Mouse (Mus musculus) heart, embryonic 14.5 days (tissue): ENCODE measurements around the gene Myo1d. TPM values are rescaled to one million over a fixed set of nuclear protein-coding genes. Genes with fewer than 3 reads are reported as not detected.

Source experiments
- ATAC-seq: fragments of 200-750 bp; cut with Nextera tagmentation; 2 replicates; pipeline ENCODE4 v1.8.0; 2017; ENCODE audit warnings: low read depth, moderate TSS enrichment; ENCODE audit not compliant: insufficient number of reproducible peaks, insufficient read depth, low FRiP score
- H3K27ac ChIP-seq, 2 experiments: fragments of 200-500 bp in 1 of 2; fragments of 300-500 bp in 1 of 2; sonication (generic) in 1 of 2; replicated peaks in 1 of 2; 2 replicates each; pipeline ENCODE4 v1.5.1; 2012 to 2014; ENCODE audit warnings: low read depth in 2 of 2, low read length in 2 of 2, control low read depth in 1 of 2, mild to moderate bottlenecking in 1 of 2, mixed read lengths in 1 of 2; ENCODE audit not compliant: control insufficient read depth in 1 of 2, insufficient read depth in 1 of 2
- H3K27me3 ChIP-seq: fragments of 300-500 bp; sonication (generic); 2 replicates; pipeline ENCODE4 v1.6.1; 2014; ENCODE audit warnings: mild to moderate bottlenecking, low read length, control low read depth; ENCODE audit not compliant: control insufficient read depth, insufficient read depth
- H3K36me3 ChIP-seq: fragments of 300-500 bp; sonication (generic); 2 replicates; pipeline ENCODE4 v1.6.1; 2014; ENCODE audit warnings: mild to moderate bottlenecking, control low read depth, low read length, mixed read lengths; ENCODE audit not compliant: control insufficient read depth, insufficient read depth
- H3K4me1 ChIP-seq, 2 experiments: fragments of 200-500 bp in 1 of 2; fragments of 300-500 bp in 1 of 2; sonication (generic) in 1 of 2; 2 replicates each; pipeline ENCODE4 v1.6.1; 2012 to 2014; ENCODE audit warnings: low read length in 2 of 2, control low read depth in 1 of 2, mixed read lengths in 1 of 2; ENCODE audit not compliant: control insufficient read depth in 2 of 2, insufficient read depth in 2 of 2
- H3K4me2 ChIP-seq: fragments of 300-500 bp; sonication (generic); 2 replicates; pipeline ENCODE4 v1.6.1; 2014; ENCODE audit warnings: mild to moderate bottlenecking, low read length
- H3K4me3 ChIP-seq, 2 experiments: fragments of 200-500 bp in 1 of 2; fragments of 300-500 bp in 1 of 2; sonication (generic) in 1 of 2; 2 replicates each; pipeline ENCODE4 v1.5.1; 2012 to 2014; ENCODE audit warnings: low read length in 2 of 2, mild to moderate bottlenecking in 2 of 2, control low read depth in 1 of 2, low read depth in 1 of 2, moderate library complexity in 1 of 2; ENCODE audit not compliant: control insufficient read depth in 1 of 2, insufficient read depth in 1 of 2
- H3K9ac ChIP-seq: fragments of 300-500 bp; sonication (generic); 2 replicates; pipeline ENCODE4 v1.6.1; 2014; ENCODE audit warnings: mild to moderate bottlenecking, low read length
- H3K9me3 ChIP-seq: fragments of 300-500 bp; sonication (generic); 2 replicates; pipeline ENCODE4 v1.6.1; 2016; ENCODE audit warnings: low read length, control low read depth; ENCODE audit not compliant: control insufficient read depth
- WGBS: fragments of 180-500 bp; shearing (Covaris S2); extraction: QIAGEN DNeasy Blood & Tissue Kit; methylation state at CpG from one replicate; pipeline ENCODE4 v1.1.7; 2014; 5-methylcytosine and 5-hydroxymethylcytosine counted together
- polyA plus RNA-seq: library from polyadenylated mRNA; unstranded; fragments of >200 nt; fragmentation: Nextera tagmentation; extraction: Ambion mirVana; gene quantifications from 2 replicates; pipeline ENCODE4 v1.2.1, GENCODE M21; 2014

Gene Myo1d
- polyA plus RNA-seq, 1 experiment from 2014 or later: 9.6 TPM

GRCm38 (mm10) chr11:80483536-80484067 lies 296.2 kb downstream of the Myo1d start:
- Histone ChIP-seq H3K9ac (no peak overlapping the region), H3K4me3 (no peak overlapping the region), H3K4me2 (no peak overlapping the region), H3K4me1 (peaks cover 10 to 13% of the 10 kb centered on the region in 2 experiments), H3K9me3 (no peaks in the 10 kb centered on the region), H3K27ac (no peak overlapping the region), H3K36me3 (0 out of 2 replicates have a peak, but pooled peaks cover 3% of the 10 kb centered on the region), H3K27me3 (peaks cover 5% of the 10 kb centered on the region)
- ATAC-seq: no peak
- WGBS: 70% methylated on average over 6 of the region's 6 CpGs

DNA sequence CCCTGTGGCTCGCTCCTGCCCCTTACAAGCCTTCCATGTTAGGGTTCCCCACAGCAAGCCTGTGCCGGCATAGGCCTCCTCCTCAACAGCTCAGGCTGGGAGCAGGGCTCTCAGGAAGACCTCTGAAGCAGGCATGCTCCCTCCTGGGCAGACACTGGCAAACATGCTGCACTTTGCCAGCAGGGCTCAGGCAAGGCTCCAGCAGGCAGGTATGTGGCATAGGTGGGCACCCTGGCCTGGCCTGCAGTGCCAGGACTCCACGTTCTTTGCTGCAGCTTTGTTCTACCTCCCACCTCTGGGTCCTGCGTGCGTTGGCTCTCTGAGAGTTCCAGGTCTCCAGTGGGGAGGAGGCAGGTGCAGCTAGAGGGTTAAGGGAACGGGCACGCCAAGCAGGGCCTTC lies 296.9 kb downstream of the Myo1d start:
- no peak overlapping the region for H3K27ac ChIP-seq
- WGBS: 95% methylated on average over 7 of the region's 7 CpGs
- no peak overlapping the region for H3K9ac ChIP-seq

GRCm38 (mm10) chr11:80482347-80482746 lies 297.5 kb downstream of the Myo1d start:
- H3K4me1 ChIP-seq: peaks cover 18% of the 10 kb centered on the region in 2 experiments
- H3K4me2 ChIP-seq: no peak overlapping the region
- H3K4me3 ChIP-seq: no peak overlapping the region
- 87% methylated on average over 10 of the region's 10 CpGs for WGBS
- H3K36me3 ChIP-seq: 0 out of 2 replicates have a peak, but pooled peaks cover 3% of the 10 kb centered on the region
- no peak overlapping the region for H3K9ac ChIP-seq
- ATAC-seq: no peak
- no peaks in the 10 kb centered on the region for H3K9me3 ChIP-seq
- peaks cover 7% of the 10 kb centered on the region for H3K27me3 ChIP-seq
- H3K27ac ChIP-seq: no peak overlapping the region

More for the DNA sequence above, 296.9 kb downstream of the Myo1d start:
- Histone ChIP-seq H3K27me3 (peaks cover 7% of the 10 kb centered on the region), H3K4me1 (peaks cover 12 to 14% of the 10 kb centered on the region in 2 experiments), H3K4me2 (no peak overlapping the region), H3K9me3 (no peaks in the 10 kb centered on the region), H3K36me3 (0 out of 2 replicates have a peak, but pooled peaks cover 3% of the 10 kb centered on the region), H3K4me3 (no peak overlapping the region)
- ATAC-seq: no peak

DNA sequence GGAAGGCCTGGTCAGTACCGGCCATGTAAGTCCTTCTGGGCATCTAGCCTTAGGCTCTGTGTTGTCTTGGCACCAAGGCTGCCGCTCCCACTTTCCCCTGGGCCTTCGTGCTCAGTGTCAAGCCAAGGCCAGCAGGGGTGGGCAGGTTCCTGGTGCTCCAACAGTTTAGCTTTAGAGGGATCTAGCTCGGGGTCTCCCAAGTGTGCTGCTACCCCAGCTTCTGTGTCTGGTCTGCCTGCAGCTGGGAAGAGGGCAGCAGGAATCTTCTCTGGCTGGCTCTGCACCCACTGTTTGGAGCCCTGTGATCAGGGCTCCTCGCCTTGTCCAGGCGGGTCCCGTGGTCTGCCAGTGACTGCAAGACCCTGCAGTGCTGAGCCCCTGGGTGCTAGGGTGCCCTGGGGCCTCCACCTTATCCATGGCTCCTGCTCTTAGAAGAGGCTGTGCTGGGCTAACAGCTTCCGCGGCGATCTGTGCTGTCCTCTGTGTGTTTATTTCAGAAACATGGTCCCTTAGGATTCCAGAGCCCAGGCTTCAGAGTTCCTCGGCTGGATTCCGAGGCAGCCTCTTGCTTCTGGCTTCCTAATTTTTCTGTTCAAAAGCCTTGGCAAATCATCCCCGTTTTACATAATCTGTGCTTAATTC lies 298.3 kb downstream of the Myo1d start:
- 83% methylated on average over 13 of the region's 13 CpGs for WGBS
- Histone ChIP-seq H3K4me3 (no peak overlapping the region), H3K9ac (no peak overlapping the region), H3K27me3 (peaks cover 7% of the 10 kb centered on the region), H3K4me2 (no peak overlapping the region), H3K4me1 (peaks cover 16 to 18% of the 10 kb centered on the region in 2 experiments), H3K9me3 (no peaks in the 10 kb centered on the region), H3K27ac (no peak overlapping the region), H3K36me3 (0 out of 2 replicates have a peak, but pooled peaks cover 3% of the 10 kb centered on the region)
- ATAC-seq: no peak

DNA sequence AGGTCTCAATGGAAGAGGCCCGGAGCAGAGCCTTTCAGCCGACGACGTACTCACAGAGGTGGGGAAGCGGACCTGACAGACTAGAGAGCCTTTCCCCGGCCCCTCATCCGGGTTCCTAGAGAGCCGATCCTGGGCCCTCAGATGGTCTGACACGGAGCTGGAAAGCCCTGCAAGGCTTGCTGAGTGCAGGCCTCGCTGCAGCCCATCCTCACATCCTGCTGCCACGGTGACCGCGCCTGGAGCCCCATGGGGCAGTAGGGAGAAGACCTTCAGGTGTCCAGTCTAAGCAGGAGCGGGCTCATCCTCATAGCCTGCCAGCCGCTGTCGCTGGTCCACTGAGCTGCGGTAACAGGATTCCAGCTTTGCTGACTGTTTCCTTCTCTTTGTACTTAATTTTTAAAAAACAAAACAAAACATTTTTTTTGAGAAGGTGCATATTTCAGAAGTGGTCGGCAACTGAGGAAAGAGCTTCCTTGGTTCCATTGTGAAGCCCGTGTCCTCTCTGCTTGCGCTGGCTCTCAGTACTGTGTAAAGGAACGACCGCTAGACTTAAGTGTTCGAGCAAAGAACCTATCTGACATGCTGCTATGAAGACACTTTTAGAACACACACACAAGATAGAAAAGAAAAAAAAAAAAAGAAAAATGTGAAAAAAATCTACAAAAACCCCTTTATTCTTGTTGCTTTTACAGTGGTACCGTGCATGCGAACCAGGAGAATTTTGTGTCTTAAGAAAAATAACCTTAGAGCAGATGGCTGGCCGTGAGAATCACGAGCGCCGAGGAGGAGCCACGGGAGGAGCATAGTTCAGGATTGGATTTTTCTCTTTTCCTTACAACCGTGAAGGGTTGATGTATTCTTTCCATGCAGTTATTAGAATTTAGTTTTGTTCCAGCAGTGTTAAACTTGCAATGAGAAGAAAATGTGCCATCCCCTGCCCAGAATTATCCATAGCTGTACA lies 299.6 kb downstream of the Myo1d start:
- peaks cover 5 to 8% of the 10 kb centered on the region in 2 experiments; a peak in 3 of 4 replicates for H3K4me1 ChIP-seq
- H3K4me2 ChIP-seq: no peak overlapping the region
- 83% methylated on average over 31 of the region's 31 CpGs for whole genome bisulfite sequencing

GRCm38 (mm10) chr11:80479425-80479824 lies 300.4 kb downstream of the Myo1d start:
- peaks cover 5 to 8% of the 10 kb centered on the region in 2 experiments; a peak in 3 of 4 replicates for H3K4me1 ChIP-seq
- ATAC-seq: no peak
- H3K27me3 ChIP-seq: peaks cover 7% of the 10 kb centered on the region
- H3K27ac ChIP-seq: no peak overlapping the region
- peaks cover 4% of the 10 kb centered on the region; the same call in 1 of the 2 replicates for H3K36me3 ChIP-seq
- no peaks in the 10 kb centered on the region for H3K9me3 ChIP-seq
- no peak overlapping the region for H3K4me3 ChIP-seq
- H3K9ac ChIP-seq: no peak overlapping the region
- no peak overlapping the region for H3K4me2 ChIP-seq
- 69% methylated on average over 5 of the region's 5 CpGs for WGBS

More for the DNA sequence above, 299.6 kb downstream of the Myo1d start:
- H3K4me3 ChIP-seq: no peak overlapping the region
- ATAC-seq: no peak
- no peak overlapping the region for H3K9ac ChIP-seq
- 0 out of 2 replicates have a peak, but pooled peaks cover 3% of the 10 kb centered on the region for H3K36me3 ChIP-seq
- H3K27ac ChIP-seq: no peak overlapping the region
- peaks cover 7% of the 10 kb centered on the region for H3K27me3 ChIP-seq
- H3K9me3 ChIP-seq: no peaks in the 10 kb centered on the region

GRCm38 (mm10) chr11:80478694-80479412 lies 301.0 kb downstream of the Myo1d start:
- Histone ChIP-seq H3K4me1 (peaks cover 5 to 8% of the 10 kb centered on the region in 2 experiments; a peak in 3 of 4 replicates), H3K9ac (no peak overlapping the region), H3K4me2 (no peak overlapping the region), H3K9me3 (no peaks in the 10 kb centered on the region), H3K4me3 (no peak overlapping the region), H3K36me3 (peaks cover 8% of the 10 kb centered on the region), H3K27ac (no peak overlapping the region), H3K27me3 (peaks cover 7% of the 10 kb centered on the region)
- no peak for ATAC-seq
- 80% methylated on average over 14 of the region's 14 CpGs for WGBS
